Mouse (Mus musculus): ENCODE measurements around the gene Tmem171. TPM values are rescaled to one million over a fixed set of nuclear protein-coding genes. Genes with fewer than 3 reads are reported as not detected.

The Tmem171 gene
- total RNA-seq, 2 experiments from 2014 or later: 3.4 TPM; not detected in 1

DNA sequence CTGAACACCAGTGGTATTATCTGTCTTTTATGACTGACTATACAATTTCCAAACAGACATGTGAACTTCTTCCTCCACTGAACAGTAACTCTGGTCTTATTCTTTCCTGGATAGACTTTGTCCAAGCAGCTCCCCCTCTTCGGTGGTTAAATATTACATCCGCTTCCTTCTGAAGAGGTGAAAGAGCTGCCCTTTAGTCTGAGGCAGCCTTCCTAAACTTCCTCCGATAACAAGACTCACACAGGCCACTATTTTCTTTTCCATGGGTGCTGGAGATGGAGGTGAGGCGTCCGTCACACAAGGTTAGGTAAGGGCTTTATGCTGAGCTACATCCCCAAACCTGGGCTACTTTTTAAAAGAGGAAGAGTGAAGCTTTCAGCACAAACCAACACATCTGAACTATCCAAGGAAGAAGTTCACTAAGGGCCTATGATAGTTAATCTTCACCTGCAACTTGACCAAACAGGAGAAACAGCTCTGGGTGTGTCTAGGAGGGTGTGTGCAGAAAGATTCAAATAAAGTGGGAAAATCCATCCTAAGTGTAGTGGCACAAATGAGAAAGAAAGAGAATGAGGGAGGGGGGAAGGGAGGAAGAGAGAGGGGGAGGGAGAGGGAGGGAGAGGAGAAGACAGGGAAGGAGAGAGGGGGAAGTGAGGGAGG is 56.0 kb downstream of the Tmem171 start:
- DNase-seq: no peak

DNA sequence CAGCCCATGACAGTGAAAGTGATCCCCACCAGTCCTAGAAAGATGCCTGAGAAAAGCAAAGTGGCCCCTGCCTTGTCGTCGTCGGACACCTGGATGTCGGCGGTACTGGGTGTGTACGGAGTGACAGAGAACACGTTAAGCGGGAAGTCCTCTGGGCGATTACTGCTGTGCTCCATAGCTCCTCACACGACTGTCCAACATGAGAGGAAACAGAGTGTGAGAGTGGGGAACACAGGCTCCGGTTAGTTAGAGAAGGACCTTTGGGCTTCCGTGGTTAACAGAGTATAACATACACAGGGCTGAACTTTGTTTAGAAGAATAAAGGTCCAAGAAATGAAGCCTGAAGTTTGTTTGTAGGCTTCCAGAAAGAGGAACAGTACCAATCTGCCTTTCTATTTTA is 57.5 kb downstream of the Tmem171 start, which contains the start of gene Tmem174:
Gene Tmem174 (minus strand): TSS at position 266 of the 400 bp plus-strand sequence.
- DNase-seq: no peak

DNA sequence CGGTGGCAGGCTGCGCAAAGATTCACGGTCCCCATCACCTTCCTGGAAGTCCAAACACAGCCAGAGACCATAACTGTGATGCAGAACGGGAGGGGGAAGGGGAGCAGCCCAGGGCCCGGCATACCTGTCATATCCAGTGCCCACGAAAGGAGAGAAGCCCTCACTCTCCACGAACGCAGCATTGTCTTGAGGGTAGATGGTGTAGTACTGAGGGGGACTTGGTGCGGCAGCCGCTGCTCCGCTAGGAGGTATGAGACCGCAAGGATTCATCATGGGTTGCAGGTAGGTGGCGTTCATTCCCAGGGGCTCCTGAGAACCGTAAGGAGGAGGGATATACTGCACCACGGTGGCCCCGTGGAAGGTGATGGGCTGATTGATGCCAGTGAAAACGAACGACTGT is 58.1 kb downstream of the Tmem171 start:
- DNase-seq: no peak

Other genes starting within 250 kb of the Tmem171 start
- gene Gm10320, start 202.8 kb downstream of the Tmem171 start, total RNA-seq (2021): not detected
- not detected for gene Tmem174, start 57.4 kb downstream of the Tmem171 start, total RNA-seq (2021)
- 10 to 100 TPM; 18.9 to 20.7 TPM for gene Fcho2, start 120.6 kb upstream of the Tmem171 start, total RNA-seq (2021)
- 10 to 100 TPM; 33.5 to 33.8 TPM for gene Tnpo1, start 231.6 kb upstream of the Tmem171 start, total RNA-seq (2021)